In genomic region chr6:136239416-136239815, GRCm38 (mm10) we compare ENCODE assay signal across 12 mouse cellular contexts.
"Had no signal": no experiment of that assay in that cellular context is flagged by ENCODE, and none has a peak within 500 bp of the region (broad histone marks: within the 10 kb centered on the region; RNA-seq: fewer than 3 reads in every experiment).

No protein-coding gene starts in this region.

- H3K4me3 ChIP-seq: intestine, embryonic 15.5 days; limb, embryonic 12.5 days; midbrain, embryonic 10.5 days; midbrain, embryonic 15.5 days; neural tube, embryonic 12.5 days had no signal

- H3K27ac ChIP-seq: intestine, embryonic 15.5 days; limb, embryonic 12.5 days; liver, embryonic 14.5 days; midbrain, embryonic 15.5 days; neural tube, embryonic 12.5 days; stomach, postnatal 0 days had no signal

- H3K9me3 ChIP-seq: intestine, embryonic 15.5 days; limb, embryonic 12.5 days; midbrain, embryonic 10.5 days; midbrain, embryonic 15.5 days; neural tube, embryonic 12.5 days had no signal

- ATAC-seq: intestine, embryonic 15.5 days; midbrain, embryonic 15.5 days had no signal

- DNase-seq: kidney, adult 2 months; layer of hippocampus, adult 9-11 months; lung, adult 2 months; lung, postnatal 4 days; thymus, postnatal 14 days had no signal

- H3K27me3 ChIP-seq: intestine, embryonic 15.5 days; limb, embryonic 12.5 days; midbrain, embryonic 15.5 days; neural tube, embryonic 12.5 days had no signal

- H3K9ac ChIP-seq: intestine, embryonic 15.5 days; limb, embryonic 12.5 days; liver, embryonic 14.5 days; midbrain, embryonic 15.5 days; neural tube, embryonic 12.5 days had no signal

- H3K36me3 ChIP-seq: intestine, embryonic 15.5 days; limb, embryonic 12.5 days; midbrain, embryonic 10.5 days; midbrain, embryonic 15.5 days; neural tube, embryonic 12.5 days had no signal

- H3K4me1 ChIP-seq: intestine, embryonic 15.5 days; neural tube, embryonic 12.5 days had no signal

- H3K4me2 ChIP-seq: intestine, embryonic 15.5 days; limb, embryonic 12.5 days; midbrain, embryonic 15.5 days; neural tube, embryonic 12.5 days had no signal
